Mouse (Mus musculus) CH12.LX (cell line): ENCODE measurements around the gene Syp. TPM values are rescaled to one million over a fixed set of nuclear protein-coding genes. Genes with fewer than 3 reads are reported as not detected.

Experiments used
- DNase-seq: peaks from one replicate; pipeline ENCODE4 v3.0.0-alpha.2; 2013; ENCODE audit errors: extremely low read depth
- H3K27ac ChIP-seq: 2 replicates; pipeline ENCODE4 v1.5.1; 2012; ENCODE audit warnings: low read depth, mild to moderate bottlenecking, control low read depth, moderate library complexity; ENCODE audit not compliant: insufficient read depth
- H3K27me3 ChIP-seq: replicated peaks from 2 replicates; pipeline ENCODE3; 2012; ENCODE audit warnings: inconsistent platforms
- H3K36me3 ChIP-seq, 2 experiments: replicated peaks in 1 of 2; 2 replicates each; pipeline versions ENCODE3 to v1.6.1; 2012; ENCODE audit warnings: inconsistent platforms in 1 of 2, low read length in 1 of 2, mild to moderate bottlenecking in 1 of 2, mixed read lengths in 1 of 2, moderate library complexity in 1 of 2; ENCODE audit not compliant: control insufficient read depth in 1 of 2, insufficient read depth in 1 of 2
- H3K4me1 ChIP-seq, 2 experiments: 2 replicates each; pipeline ENCODE4 v1.6.1; 2012; ENCODE audit warnings: inconsistent platforms in 1 of 2, moderate library complexity in 1 of 2; ENCODE audit not compliant: insufficient read depth in 2 of 2, control insufficient read depth in 1 of 2
- H3K4me2 ChIP-seq: 2 replicates; pipeline ENCODE4 v1.6.1; 2012; ENCODE audit warnings: low read depth, mild to moderate bottlenecking, control low read depth; ENCODE audit not compliant: poor library complexity, insufficient read depth, severe bottlenecking
- H3K4me3 ChIP-seq, 3 experiments: fragments of 150-350 bp in 1 of 3; sonication (generic) in 1 of 3; replicated peaks in 1 of 3; 2 replicates each; pipeline versions ENCODE3 to v1.5.1; 2011 to 2012; ENCODE audit warnings: low read depth in 2 of 3, low read length in 2 of 3, mild to moderate bottlenecking in 2 of 3, moderate library complexity in 2 of 3, control low read depth in 1 of 3, improper control_type of control experiment in 1 of 3, inconsistent platforms in 1 of 3, mixed read lengths in 1 of 3; ENCODE audit not compliant: poor library complexity in 1 of 3
- H3K79me2 ChIP-seq: replicated peaks from 2 replicates; pipeline ENCODE4 v1.6.1; 2012; ENCODE audit warnings: mild to moderate bottlenecking, moderate library complexity; ENCODE audit not compliant: control insufficient read depth, poor library complexity, insufficient read depth, severe bottlenecking; ENCODE audit errors: extremely low read depth
- H3K9ac ChIP-seq: 2 replicates; pipeline ENCODE4 v1.6.1; 2012; ENCODE audit warnings: low read depth, mild to moderate bottlenecking, control low read depth, moderate library complexity; ENCODE audit not compliant: insufficient read depth
- H3K9me3 ChIP-seq: replicated peaks from 2 replicates; pipeline ENCODE3; 2012; ENCODE audit warnings: low read length, inconsistent platforms, mixed read lengths
- CTCF ChIP-seq, 2 experiments: IDR thresholded peaks in 1 of 2; conservative IDR thresholded peaks in 1 of 2; 2 replicates each; pipeline ENCODE4 v1.5.1; 2011 to 2012; ENCODE audit warnings: low read depth in 2 of 2, low read length in 2 of 2, improper control_type of control experiment in 1 of 2, inconsistent platforms in 1 of 2, mild to moderate bottlenecking in 1 of 2, moderate library complexity in 1 of 2
- E2F4 ChIP-seq: IDR thresholded peaks from 2 replicates; pipeline ENCODE4 v1.6.1; 2011; ENCODE audit warnings: low read depth, low read length, improper control_type of control experiment; ENCODE audit not compliant: insufficient replicate concordance
- EP300 ChIP-seq: IDR thresholded peaks from 2 replicates; pipeline ENCODE4 v1.6.1; 2011; ENCODE audit warnings: low read length, improper control_type of control experiment
- IRF4 ChIP-seq: IDR thresholded peaks from 2 replicates; pipeline ENCODE4 v1.6.1; 2014; ENCODE audit warnings: low read depth, mild to moderate bottlenecking, inconsistent platforms, low read length, improper control_type of control experiment
- JUN ChIP-seq: IDR thresholded peaks from 2 replicates; pipeline ENCODE4 v1.6.1; 2011; ENCODE audit warnings: low read depth, mild to moderate bottlenecking, low read length, improper control_type of control experiment, moderate library complexity; ENCODE audit not compliant: insufficient read depth
- MAX ChIP-seq: IDR thresholded peaks from 2 replicates; pipeline ENCODE4 v1.6.1; 2011; ENCODE audit warnings: low read length, improper control_type of control experiment
- MAZ ChIP-seq: IDR thresholded peaks from 2 replicates; pipeline ENCODE4 v1.6.1; 2012; ENCODE audit warnings: low read depth, mild to moderate bottlenecking, inconsistent platforms, low read length, improper control_type of control experiment, moderate library complexity
- MXI1 ChIP-seq: IDR thresholded peaks from 2 replicates; pipeline ENCODE4 v1.6.1; 2011; ENCODE audit warnings: mild to moderate bottlenecking, low read depth, low read length, improper control_type of control experiment
- MYC ChIP-seq: IDR thresholded peaks from 2 replicates; pipeline ENCODE4 v1.6.1; 2011; ENCODE audit warnings: low read depth, mild to moderate bottlenecking, improper control_type of control experiment, low read length
- PAX5 ChIP-seq: IDR thresholded peaks from 2 replicates; pipeline ENCODE4 v1.6.1; 2012; ENCODE audit warnings: low read length, inconsistent platforms, mixed read lengths
- RAD21 ChIP-seq: IDR thresholded peaks from 2 replicates; pipeline ENCODE4 v1.6.1; 2011; ENCODE audit warnings: low read depth, mild to moderate bottlenecking, low read length, improper control_type of control experiment, moderate library complexity
- SIN3A ChIP-seq: IDR thresholded peaks from 2 replicates; pipeline ENCODE4 v1.6.1; 2012; ENCODE audit warnings: low read length, improper control_type of control experiment, inconsistent platforms
- SMC3 ChIP-seq: IDR thresholded peaks from 2 replicates; pipeline ENCODE4 v1.6.1; 2011; ENCODE audit warnings: low read depth, low read length, improper control_type of control experiment
- USF1 ChIP-seq: IDR thresholded peaks from 2 replicates; pipeline ENCODE4 v1.6.1; 2014; ENCODE audit warnings: low read depth, mild to moderate bottlenecking, inconsistent platforms, low read length, improper control_type of control experiment
- ZC3H11A ChIP-seq: IDR thresholded peaks from 2 replicates; pipeline ENCODE4 v1.6.1; 2012; ENCODE audit warnings: low read depth, mild to moderate bottlenecking, inconsistent platforms, low read length, improper control_type of control experiment
- dilution Hi-C: fragments of 300-500 bp; cut with MboI; formaldehyde crosslinking; loops from 2 replicates; pipeline ENCODE4 v1.14.3; 2020; ENCODE audit warnings: low sequenced_read_pairs; ENCODE audit not compliant: extremely low pct_unique_long_range_greater_than_20kb, extremely low pct_ligation_motif_present
- in situ Hi-C: fragments of 300-500 bp; cut with MboI; formaldehyde crosslinking; loops from 3 replicates; pipeline ENCODE4 v1.14.3; 2019; ENCODE audit warnings: low sequenced_read_pairs, low pct_ligation_motif_present, low pct_unique_long_range_greater_than_20kb, mixed read lengths
- polyA plus RNA-seq: library from polyadenylated mRNA; unstranded; fragments of >175 nt; gene quantifications from 2 replicates; pipeline ENCODE4 v1.2.1, GENCODE M21; 2012; ENCODE audit warnings: low read depth; ENCODE audit not compliant: insufficient read length
- total RNA-seq, 2 experiments: library from RNA; depleted of rRNA; stranded (reverse); fragments of 300-350 nt in 1 of 2; fragments of >200 nt in 1 of 2; gene quantifications; 2 replicates each; pipeline ENCODE4 v1.2.3; 2012 to 2014

Gene Syp
- total and polyA plus RNA-seq, 3 experiments = 0.27 to 1.2 (median 0.74) TPM

DNA sequence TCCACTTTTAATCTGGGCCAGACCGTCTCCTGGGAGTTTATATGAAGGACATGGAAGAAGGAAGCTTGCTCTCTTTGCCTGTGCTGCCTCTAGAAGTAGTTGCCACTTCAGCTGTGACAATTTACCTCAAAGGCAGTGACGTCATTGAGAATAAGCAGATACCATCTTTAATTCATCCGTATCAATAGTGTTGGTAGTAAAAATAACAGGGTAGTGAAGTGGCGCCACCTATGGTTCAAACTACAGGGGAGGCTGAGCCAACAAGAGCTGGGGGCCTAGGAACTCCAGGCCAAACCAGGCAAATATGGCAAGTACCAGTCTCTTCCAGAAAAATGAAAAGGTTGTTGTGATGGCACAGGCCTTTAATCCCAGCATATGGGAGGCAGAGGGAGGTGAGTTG lies 54.6 kb downstream of the Syp start:
- Histone ChIP-seq H3K9me3 (no peaks in the 10 kb centered on the region), H3K27me3 (no peaks in the 10 kb centered on the region), H3K27ac (no peak overlapping the region), H3K36me3 (no peaks in the 10 kb centered on the region), H3K4me1 (no peaks in the 10 kb centered on the region), H3K4me2 (no peak overlapping the region), H3K4me3 (no peak overlapping the region), H3K9ac (no peak overlapping the region), H3K79me2 (peaks cover 8% of the 10 kb centered on the region; the same call in 1 of the 2 replicates)
- TF ChIP-seq MYC (no peak), ZC3H11A (peak; percentile 16; the same call in 1 of the 2 replicates), CTCF (conservative IDR thresholded peaks at IDR 0.05 in 1 of 2, IDR thresholded peaks at IDR 0.05 in 1 of 2; ENCODE audit: low read depth in 2 of 2, low read length in 2 of 2) (peak; percentile 15 to 74; a peak in 2 of 4 replicates), USF1 (no peak), RAD21 (peak; percentile 69), SMC3 (peak; percentile 72), EP300 (no peak)
- peak; percentile 51 for DNase-seq
- in situ Hi-C loops = no loop called here
- dilution Hi-C loops = no loop called here

DNA sequence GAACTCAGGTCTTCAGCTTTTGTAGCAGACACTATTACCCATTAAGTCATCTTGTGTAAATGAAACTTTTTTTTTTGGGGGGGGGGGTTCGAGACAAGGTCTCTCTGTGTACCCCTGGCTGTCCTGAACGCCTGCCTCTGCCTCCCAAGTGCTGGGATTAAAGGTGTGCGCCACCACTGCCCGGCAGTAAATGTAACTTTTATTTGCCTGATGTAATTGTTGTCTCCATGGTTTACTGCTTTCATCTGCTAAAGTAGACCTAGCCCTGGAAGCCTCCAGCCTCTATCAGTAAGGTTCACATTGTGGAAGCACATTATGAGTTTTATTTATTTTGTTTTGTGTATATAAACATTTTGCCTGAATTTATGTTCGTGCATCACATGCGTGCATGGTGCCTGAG lies 58.2 kb downstream of the Syp start:
- peak overlapping the region in 1 of 3 experiments; percentile 20 for H3K4me3 ChIP-seq
- dilution Hi-C loops = no loop called here
- TF ChIP-seq SIN3A (no peak), JUN (no peak), E2F4 (no peak), MAZ (no peak), EP300 (no peak), MAX (no peak), IRF4 (no peak), SMC3 (no peak), MXI1 (no peak), PAX5 (no peak)
- TF ChIP-seq, all 38 proteins: peak for 0
- peaks cover 19 to 29% of the 10 kb centered on the region in 2 experiments for H3K36me3 ChIP-seq
- H3K27ac ChIP-seq = no peak overlapping the region
- peaks cover 24% of the 10 kb centered on the region for H3K79me2 ChIP-seq
- no peak for DNase-seq
- in situ Hi-C loops = no loop called here
- no peak overlapping the region for H3K9ac ChIP-seq
- no peaks in the 10 kb centered on the region for H3K27me3 ChIP-seq
- H3K4me1 ChIP-seq = peaks cover 4 to 11% of the 10 kb centered on the region in 2 experiments; a peak in 3 of 4 replicates
- H3K4me2 ChIP-seq = peak overlapping the region; percentile 71
- no peaks in the 10 kb centered on the region for H3K9me3 ChIP-seq
